Mouse (Mus musculus): Measurements from ENCODE around the gene Arid5a. TPM values are rescaled to one million over a fixed set of nuclear protein-coding genes. Genes with fewer than 3 reads are reported as not detected.

Gene Arid5a
- polyA plus RNA-seq, 1 experiment from 2014 or later, result 6.3 TPM

- TF ChIP-seq CTCF (IDR thresholded peaks at IDR 0.05; ENCODE audit: low read depth) (no peak), EP300 (IDR thresholded peaks at IDR 0.05; ENCODE audit: low read depth) (no peak)
- ATAC-seq, result no peak
- WGBS (ENCODE audit: insufficient replicate concordance), result 75% methylated on average over 3 of the region's 3 CpGs
These were observed 26.6 kb upstream of the Arid5a start for GRCm38 (mm10) chr1:36280938-36281337.

GRCm38 (mm10) chr1:36281849-36282248 is 25.7 kb upstream of the Arid5a start:
- ATAC-seq (peak; percentile 27; the same call in 1 of the 2 replicates), DNase-seq (no peak)
- no peaks in the 10 kb centered on the region for H3K36me3 ChIP-seq (replicated peaks; ENCODE audit: insufficient read depth, low read length)
- no peaks in the 10 kb centered on the region for H3K9me3 ChIP-seq (ENCODE audit: low read length)
- H3K9ac ChIP-seq (replicated peaks), result no peak overlapping the region
- no peaks in the 10 kb centered on the region for H3K27me3 ChIP-seq (ENCODE audit: insufficient read depth, low read length)
- H3K4me3 ChIP-seq (ENCODE audit: low read depth, low read length), result no peak overlapping the region
- H3K27ac ChIP-seq (ENCODE audit: low read depth), result no peak overlapping the region
- WGBS (ENCODE audit: insufficient replicate concordance), result 70% methylated on average over 6 of the region's 6 CpGs
- H3K4me1 ChIP-seq (ENCODE audit: insufficient read depth), result no peaks in the 10 kb centered on the region
- H3K4me2 ChIP-seq (ENCODE audit: low read depth, low read length), result no peak overlapping the region
- TF ChIP-seq CTCF (IDR thresholded peaks at IDR 0.05; ENCODE audit: low read depth) (no peak), EP300 (IDR thresholded peaks at IDR 0.05; ENCODE audit: low read depth) (no peak)

More at GRCm38 (mm10) chr1:36280938-36281337, 26.6 kb upstream of the Arid5a start:
- H3K4me1 ChIP-seq (ENCODE audit: insufficient read depth), result no peaks in the 10 kb centered on the region
- no peak overlapping the region for H3K4me3 ChIP-seq (ENCODE audit: low read depth, low read length)
- no peaks in the 10 kb centered on the region for H3K27me3 ChIP-seq (ENCODE audit: insufficient read depth, low read length)
- no peaks in the 10 kb centered on the region for H3K36me3 ChIP-seq (replicated peaks; ENCODE audit: insufficient read depth, low read length)
- H3K27ac ChIP-seq (ENCODE audit: low read depth), result no peak overlapping the region
- DNase-seq, result no peak
- no peaks in the 10 kb centered on the region for H3K9me3 ChIP-seq (ENCODE audit: low read length)
- H3K4me2 ChIP-seq (ENCODE audit: low read depth, low read length), result no peak overlapping the region
- no peak overlapping the region for H3K9ac ChIP-seq (replicated peaks)

GRCm38 (mm10) chr1:36293470-36293869 is 14.1 kb upstream of the Arid5a start:
- Histone ChIP-seq H3K9me3 (ENCODE audit: low read length) (no peaks in the 10 kb centered on the region), H3K4me1 (ENCODE audit: insufficient read depth) (peaks cover 7% of the 10 kb centered on the region; the same call in 1 of the 2 replicates), H3K4me3 (ENCODE audit: low read depth, low read length) (no peak overlapping the region), H3K36me3 (replicated peaks; ENCODE audit: insufficient read depth, low read length) (no peaks in the 10 kb centered on the region), H3K27ac (ENCODE audit: low read depth) (no peak overlapping the region), H3K27me3 (ENCODE audit: insufficient read depth, low read length) (0 out of 2 replicates have a peak, but pooled peaks cover 7% of the 10 kb centered on the region), H3K4me2 (ENCODE audit: low read depth, low read length) (no peak overlapping the region), H3K9ac (replicated peaks) (no peak overlapping the region)
- TF ChIP-seq CTCF (IDR thresholded peaks at IDR 0.05; ENCODE audit: low read depth) (no peak), EP300 (IDR thresholded peaks at IDR 0.05; ENCODE audit: low read depth) (no peak)
- DNase-seq (no peak), ATAC-seq (no peak)
- 79% methylated on average over 8 of the region's 8 CpGs for WGBS (ENCODE audit: insufficient replicate concordance)

- Histone ChIP-seq H3K4me2 (ENCODE audit: low read depth, low read length) (no peak overlapping the region), H3K4me1 (ENCODE audit: insufficient read depth) (peaks cover 7% of the 10 kb centered on the region; the same call in 1 of the 2 replicates), H3K27ac (ENCODE audit: low read depth) (0 out of 2 replicates have a peak overlapping the region, but pooled peaks have one; percentile 7), H3K27me3 (ENCODE audit: insufficient read depth, low read length) (0 out of 2 replicates have a peak, but pooled peaks cover 10% of the 10 kb centered on the region), H3K4me3 (ENCODE audit: low read depth, low read length) (no peak overlapping the region), H3K9me3 (ENCODE audit: low read length) (no peaks in the 10 kb centered on the region), H3K9ac (replicated peaks) (no peak overlapping the region), H3K36me3 (replicated peaks; ENCODE audit: insufficient read depth, low read length) (no peaks in the 10 kb centered on the region)
- WGBS (ENCODE audit: insufficient replicate concordance), result 59% methylated on average over 3 of the region's 3 CpGs
- ATAC-seq, result no peak
- TF ChIP-seq CTCF (IDR thresholded peaks at IDR 0.05; ENCODE audit: low read depth) (no peak), EP300 (IDR thresholded peaks at IDR 0.05; ENCODE audit: low read depth) (no peak)
- no peak for DNase-seq
These were observed 13.1 kb upstream of the Arid5a start for GRCm38 (mm10) chr1:36294402-36294801.

- WGBS (ENCODE audit: insufficient replicate concordance), result 25% methylated on average over 9 of the region's 9 CpGs
- ATAC-seq (no peak), DNase-seq (no peak)
- Histone ChIP-seq H3K27ac (ENCODE audit: low read depth) (no peak overlapping the region), H3K4me3 (ENCODE audit: low read depth, low read length) (no peak overlapping the region), H3K9ac (replicated peaks) (no peak overlapping the region), H3K27me3 (ENCODE audit: insufficient read depth, low read length) (0 out of 2 replicates have a peak, but pooled peaks cover 14% of the 10 kb centered on the region), H3K4me1 (ENCODE audit: insufficient read depth) (peaks cover 7% of the 10 kb centered on the region; the same call in 1 of the 2 replicates), H3K36me3 (replicated peaks; ENCODE audit: insufficient read depth, low read length) (no peaks in the 10 kb centered on the region), H3K4me2 (ENCODE audit: low read depth, low read length) (peak overlapping the region; percentile 23), H3K9me3 (ENCODE audit: low read length) (no peaks in the 10 kb centered on the region)
- TF ChIP-seq EP300 (IDR thresholded peaks at IDR 0.05; ENCODE audit: low read depth) (no peak), CTCF (IDR thresholded peaks at IDR 0.05; ENCODE audit: low read depth) (no peak)
These were observed 10.9 kb upstream of the Arid5a start for GRCm38 (mm10) chr1:36296466-36297149.

- 64% methylated on average over 4 of the region's 4 CpGs for WGBS (ENCODE audit: insufficient replicate concordance)
- ATAC-seq (no peak), DNase-seq (no peak)
- peaks cover 11% of the 10 kb centered on the region for H3K4me1 ChIP-seq (ENCODE audit: insufficient read depth)
- peaks cover 23% of the 10 kb centered on the region for H3K27me3 ChIP-seq (ENCODE audit: insufficient read depth, low read length)
- H3K4me2 ChIP-seq (ENCODE audit: low read depth, low read length), result no peak overlapping the region
- H3K36me3 ChIP-seq (replicated peaks; ENCODE audit: insufficient read depth, low read length), result no peaks in the 10 kb centered on the region
- H3K9ac ChIP-seq (replicated peaks), result no peak overlapping the region
- H3K4me3 ChIP-seq (ENCODE audit: low read depth, low read length), result no peak overlapping the region
- no peaks in the 10 kb centered on the region for H3K9me3 ChIP-seq (ENCODE audit: low read length)
- no peak overlapping the region for H3K27ac ChIP-seq (ENCODE audit: low read depth)
- TF ChIP-seq EP300 (IDR thresholded peaks at IDR 0.05; ENCODE audit: low read depth) (no peak), CTCF (IDR thresholded peaks at IDR 0.05; ENCODE audit: low read depth) (no peak)
These were observed 9.4 kb upstream of the Arid5a start for GRCm38 (mm10) chr1:36298107-36298506.
